Mouse (Mus musculus) E14TG2a.4 (cell line): ENCODE measurements around the gene Mdc1.

Source experiments
- CTCF ChIP-seq: conservative IDR thresholded peaks from 2 replicates; pipeline ENCODE4 v1.5.1; 2014; ENCODE audit warnings: low read length
- POU5F1 ChIP-seq: IDR thresholded peaks from 2 replicates; pipeline ENCODE4 v1.6.1; 2014; ENCODE audit warnings: low read length, borderline replicate concordance

DNA sequence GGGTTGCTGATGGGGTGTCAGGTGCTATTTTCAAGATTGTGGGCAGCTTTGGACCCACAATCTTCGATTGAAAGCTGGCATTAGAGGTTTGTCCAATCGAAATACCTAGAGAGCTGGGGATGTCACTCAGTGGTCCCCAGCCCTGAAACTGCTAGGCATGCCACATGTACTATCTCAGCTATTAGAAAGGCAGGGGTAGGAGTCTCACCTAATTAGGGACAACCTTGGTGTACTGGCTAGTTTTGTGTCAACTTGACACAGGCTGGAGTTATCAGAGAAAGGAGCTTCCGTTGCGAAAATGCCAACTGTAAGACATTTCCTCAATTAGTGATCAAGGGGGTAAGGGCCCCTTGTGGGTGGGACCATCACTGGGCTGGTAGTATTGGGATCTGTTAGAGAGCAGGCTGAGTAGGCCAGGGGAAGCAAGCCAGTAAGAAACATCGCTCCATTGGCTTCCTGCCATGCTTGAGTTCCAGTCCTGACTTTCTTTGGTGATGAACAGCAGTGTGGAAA, 8.0 kb upstream of the Mdc1 start:
- TF ChIP-seq CTCF (no peak), POU5F1 (no peak)
